Mouse (Mus musculus): ENCODE measurements at regions not wholly inside any gene's neighbourhood (a gene's known extent, or its start where the extent isn't known, plus 50 kb on each side); places are given as distances from the start of the nearest gene placed in this dataset.

- DNase-seq: no peak
Measured at GRCm38 (mm10) chr15:12066857-12067211, 50.8 kb upstream of the Zfr start.

- peak; percentile 94 to 95 for DNase-seq
Measured at GRCm38 (mm10) chr15:12066176-12066856, 51.3 kb upstream of the Zfr start.

DNA sequence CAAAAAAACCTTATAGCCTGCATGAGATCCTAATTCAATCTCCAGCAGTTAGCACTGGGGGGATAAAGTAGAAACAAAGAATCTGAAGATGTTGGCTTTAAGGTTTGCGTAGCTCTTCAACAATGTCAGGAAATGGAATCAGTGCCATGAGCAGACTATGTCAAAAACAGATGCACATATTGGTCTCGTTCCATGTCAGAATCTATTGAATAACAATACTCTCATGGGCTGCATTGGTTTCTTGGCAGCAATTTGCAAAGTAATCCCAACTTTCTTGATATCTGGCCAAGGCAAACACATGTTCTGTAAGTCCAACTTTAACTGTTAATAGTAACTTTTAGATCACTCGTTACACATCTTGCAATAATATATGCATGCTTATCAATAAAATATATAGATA, 58.1 kb upstream of the Sub1 start:
- DNase-seq: peak; percentile 35 to 77

- no peak for DNase-seq
Measured at GRCm38 (mm10) chr15:12053610-12054009, 56.8 kb upstream of the Sub1 start.

- no peak for DNase-seq
Measured at GRCm38 (mm10) chr15:12048965-12049364, 52.2 kb upstream of the Sub1 start.

DNA sequence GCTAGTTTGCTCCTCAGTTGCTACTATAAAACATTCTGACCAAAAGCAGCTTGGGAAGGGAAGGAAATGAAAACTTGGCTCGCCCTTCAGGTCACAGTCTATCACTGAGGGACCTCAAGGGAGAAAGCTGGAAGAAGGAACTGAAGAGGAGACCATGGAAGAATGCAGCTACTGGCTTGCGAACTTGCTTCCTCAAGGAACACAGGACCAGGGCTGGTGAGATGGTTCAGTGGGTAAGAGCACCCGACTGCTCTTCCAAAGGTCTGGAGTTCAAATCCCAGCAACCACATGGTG, 51.4 kb upstream of the Sub1 start:
- peak; percentile 17 to 45 for DNase-seq

DNA sequence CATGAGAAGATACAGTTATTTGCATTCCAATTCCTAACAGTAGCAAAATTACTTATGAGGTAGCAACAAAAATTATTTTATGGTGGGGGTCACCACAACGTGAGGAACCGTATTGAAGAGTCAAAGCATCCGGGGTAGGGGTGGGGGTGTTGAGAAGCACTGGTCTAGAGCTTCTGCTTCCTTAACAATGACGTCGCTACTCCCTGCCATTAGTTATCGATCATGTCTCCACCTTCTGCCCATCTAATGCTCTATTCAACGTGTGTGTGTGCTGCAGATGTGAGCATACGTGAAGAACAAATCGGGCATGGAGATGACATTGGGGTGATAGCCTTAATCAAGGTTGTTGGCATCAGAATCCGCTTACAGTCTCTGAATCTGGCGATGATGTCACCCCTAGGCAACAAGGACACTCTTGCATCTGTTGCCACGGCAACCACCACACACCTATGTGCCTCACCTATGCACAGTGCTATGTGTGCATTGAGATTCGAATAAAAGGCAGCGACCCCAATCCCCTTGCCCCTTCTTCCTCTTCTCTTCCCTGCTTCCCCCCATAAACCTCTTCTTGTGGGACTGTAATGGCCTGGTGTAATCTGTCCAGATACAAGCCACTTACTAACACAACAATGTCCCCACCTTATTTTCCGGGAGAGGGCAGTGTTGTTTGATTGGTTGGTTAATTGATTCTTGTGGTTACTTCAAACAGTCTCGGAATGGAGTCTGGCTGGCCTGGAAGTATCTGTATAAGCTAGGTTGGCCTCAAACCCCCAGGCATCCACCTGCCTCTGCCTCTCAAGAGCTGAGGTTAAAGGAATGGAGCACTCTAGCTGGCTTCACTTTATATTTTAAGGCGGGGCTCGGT, 50.8 kb upstream of the Sub1 start:
- DNase-seq: no peak
